Comparison of ENCODE assay signal across 26 mouse cellular contexts in the genomic region with DNA sequence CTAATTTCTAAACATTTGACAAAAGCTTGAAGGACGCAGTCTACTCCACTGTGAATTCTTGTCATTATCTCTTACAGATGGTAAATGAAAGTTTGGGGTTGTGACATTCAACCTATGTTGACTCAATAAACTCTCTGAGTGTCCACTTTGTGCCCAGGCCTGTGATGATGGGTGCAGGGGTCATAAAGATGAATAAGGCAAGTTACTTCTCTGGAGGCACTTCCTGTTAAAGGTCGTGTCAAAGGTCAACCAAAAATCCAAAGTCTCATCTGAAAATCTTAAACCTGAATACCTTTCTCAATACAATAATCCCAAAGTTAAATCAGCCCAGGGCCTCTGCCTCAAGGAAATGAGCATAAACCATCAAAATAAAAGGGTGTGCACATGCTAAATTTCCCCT.
DNase-seq lines count a peak whose midpoint lies in the region; ATAC-seq lines count a peak whose summit lies in the region.
"Had no signal": no experiment of that assay in that cellular context is flagged by ENCODE, and none has a peak within 500 bp of the region (broad histone marks: within the 10 kb centered on the region; RNA-seq: fewer than 3 reads in every experiment).

No protein-coding gene starts in this region.

- ATAC-seq in hindbrain, embryonic 12.5 days (ENCODE audit: low FRiP score) = no peak
- no peak for ATAC-seq in embryonic facial prominence, embryonic 11.5 days (replicated peaks; ENCODE audit: insufficient number of reproducible peaks, low FRiP score, low TSS enrichment, low read depth)
- ATAC-seq: CD4-positive, CD25-positive, alpha-beta regulatory T cell, adult 4 months; forebrain, embryonic 13.5 days; forebrain, embryonic 16.5 days; hindbrain, embryonic 16.5 days; intestine, embryonic 15.5 days had no signal

- H3K9me3 ChIP-seq in hindbrain, embryonic 10.5 days = no peaks in the 10 kb centered on the region
- no peaks in the 10 kb centered on the region for H3K9me3 ChIP-seq in hindbrain, embryonic 12.5 days (replicated peaks)
- no peaks in the 10 kb centered on the region for H3K9me3 ChIP-seq in embryonic facial prominence, embryonic 10.5 days
- H3K9me3 ChIP-seq in embryonic facial prominence, embryonic 11.5 days (replicated peaks; ENCODE audit: control insufficient read depth, low read length) = no peaks in the 10 kb centered on the region
- H3K9me3 ChIP-seq: forebrain, embryonic 10.5 days; forebrain, embryonic 13.5 days; heart, embryonic 10.5 days; heart, embryonic 13.5 days; hindbrain, embryonic 13.5 days; intestine, embryonic 15.5 days had no signal

- H3K27me3 ChIP-seq in hindbrain, embryonic 10.5 days (ENCODE audit: insufficient read depth, poor library complexity, severe bottlenecking) = no peaks in the 10 kb centered on the region
- H3K27me3 ChIP-seq in hindbrain, embryonic 12.5 days = no peaks in the 10 kb centered on the region
- no peaks in the 10 kb centered on the region for H3K27me3 ChIP-seq in embryonic facial prominence, embryonic 10.5 days (replicated peaks; ENCODE audit: low read depth, poor library complexity, severe bottlenecking)
- no peaks in the 10 kb centered on the region for H3K27me3 ChIP-seq in embryonic facial prominence, embryonic 11.5 days (ENCODE audit: control insufficient read depth, insufficient read depth, low read length)
- H3K27me3 ChIP-seq: forebrain, embryonic 13.5 days; heart, embryonic 13.5 days; hindbrain, embryonic 13.5 days; intestine, embryonic 15.5 days had no signal

- H3K27ac ChIP-seq in hindbrain, embryonic 10.5 days = no peak overlapping the region
- no peak overlapping the region for H3K27ac ChIP-seq in hindbrain, embryonic 12.5 days
- no peak overlapping the region for H3K27ac ChIP-seq in embryonic facial prominence, embryonic 10.5 days (replicated peaks)
- no peak overlapping the region for H3K27ac ChIP-seq in embryonic facial prominence, embryonic 11.5 days (replicated peaks; ENCODE audit: low read depth, low read length)
- H3K27ac ChIP-seq: forebrain, embryonic 10.5 days; forebrain, embryonic 13.5 days; heart, adult 2 months; heart, embryonic 10.5 days; heart, embryonic 13.5 days; hindbrain, embryonic 13.5 days; intestine, embryonic 15.5 days had no signal

- H3K4me1 ChIP-seq in hindbrain, embryonic 10.5 days (replicated peaks) = peaks cover 7% of the 10 kb centered on the region; the same call in 1 of the 2 replicates
- no peaks in the 10 kb centered on the region for H3K4me1 ChIP-seq in hindbrain, embryonic 12.5 days
- H3K4me1 ChIP-seq in embryonic facial prominence, embryonic 10.5 days = peaks cover 37% of the 10 kb centered on the region
- no peaks in the 10 kb centered on the region for H3K4me1 ChIP-seq in embryonic facial prominence, embryonic 11.5 days (ENCODE audit: control insufficient read depth, insufficient read depth, low read length)
- H3K4me1 ChIP-seq: forebrain, embryonic 13.5 days; heart, embryonic 10.5 days; heart, embryonic 13.5 days; hindbrain, embryonic 13.5 days; intestine, embryonic 15.5 days had no signal

- no peak overlapping the region for H3K4me2 ChIP-seq in hindbrain, embryonic 12.5 days (replicated peaks)
- H3K4me2 ChIP-seq in embryonic facial prominence, embryonic 11.5 days (ENCODE audit: low read depth, low read length) = no peak overlapping the region
- H3K4me2 ChIP-seq: forebrain, embryonic 13.5 days; heart, embryonic 13.5 days; hindbrain, embryonic 13.5 days; intestine, embryonic 15.5 days had no signal

- no peak overlapping the region for H3K4me3 ChIP-seq in hindbrain, embryonic 10.5 days
- no peak overlapping the region for H3K4me3 ChIP-seq in hindbrain, embryonic 12.5 days
- no peak overlapping the region for H3K4me3 ChIP-seq in embryonic facial prominence, embryonic 10.5 days
- no peak overlapping the region for H3K4me3 ChIP-seq in embryonic facial prominence, embryonic 11.5 days (ENCODE audit: low read depth, low read length)
- H3K4me3 ChIP-seq: forebrain, embryonic 10.5 days; forebrain, embryonic 13.5 days; heart, adult 2 months; heart, embryonic 10.5 days; heart, embryonic 13.5 days; hindbrain, embryonic 13.5 days; intestine, embryonic 15.5 days had no signal

- no peaks in the 10 kb centered on the region for H3K36me3 ChIP-seq in hindbrain, embryonic 10.5 days
- no peaks in the 10 kb centered on the region for H3K36me3 ChIP-seq in hindbrain, embryonic 12.5 days
- no peaks in the 10 kb centered on the region for H3K36me3 ChIP-seq in embryonic facial prominence, embryonic 10.5 days (replicated peaks)
- no peaks in the 10 kb centered on the region for H3K36me3 ChIP-seq in embryonic facial prominence, embryonic 11.5 days (replicated peaks; ENCODE audit: control insufficient read depth, insufficient read depth, low read depth, low read length)
- H3K36me3 ChIP-seq: forebrain, embryonic 10.5 days; heart, embryonic 10.5 days; heart, embryonic 13.5 days; hindbrain, embryonic 13.5 days; intestine, embryonic 15.5 days had no signal

- no peak overlapping the region for H3K9ac ChIP-seq in hindbrain, embryonic 12.5 days
- H3K9ac ChIP-seq in embryonic facial prominence, embryonic 11.5 days (replicated peaks; ENCODE audit: low read length) = no peak overlapping the region
- H3K9ac ChIP-seq: forebrain, embryonic 13.5 days; heart, embryonic 13.5 days; hindbrain, embryonic 13.5 days; intestine, embryonic 15.5 days had no signal

- DNase-seq in hindbrain, embryonic 10.5 days (ENCODE audit: low spot score) = peak; percentile 8
- DNase-seq in embryonic facial prominence, embryonic 10.5 days (ENCODE audit: low spot score) = peak; percentile 21
- DNase-seq in embryonic facial prominence, embryonic 11.5 days (ENCODE audit: low spot score) = peak; percentile 21
- no peak for DNase-seq in natural killer cell, adult 2 months (ENCODE audit: low spot score in 2 of 2)
- DNase-seq in adrenal gland, adult 8-10 months = no peak
- DNase-seq: adrenal gland, adult 2 months; adrenal gland, postnatal 25 days; cerebellum, adult 11-12 months; cerebellum, adult 8-10 months; cerebellum, postnatal 10 days; cerebellum, postnatal 36 days; gastrocnemius, postnatal 10 days; gastrocnemius, postnatal 36 days; heart, adult 2 months; heart, postnatal 14 days; heart, postnatal 4 days had no signal

- 60% methylated on average over 2 of the region's 2 CpGs for WGBS in hindbrain, embryonic 10.5 days
- 73% methylated on average over 2 of the region's 2 CpGs for WGBS in hindbrain, embryonic 12.5 days
- 38% methylated on average over 2 of the region's 2 CpGs for WGBS in embryonic facial prominence, embryonic 10.5 days
- WGBS in embryonic facial prominence, embryonic 11.5 days = 36% methylated on average over 2 of the region's 2 CpGs

Comparison
In these comparisons a context has a peak if more than half of its experiments do, and no peak if none do; other contexts are left out.
1. DNase-seq: peak in hindbrain, embryonic 10.5 days (single experiment), embryonic facial prominence, embryonic 10.5 days (single experiment) and embryonic facial prominence, embryonic 11.5 days (single experiment); none in natural killer cell, adult 2 months (0 of 2) and adrenal gland, adult 8-10 months (single experiment).